Mouse (Mus musculus) c-Kit-positive CD71-positive TER-119-positive erythroid progenitor cells, embryonic 14.5 days (primary cell): ENCODE measurements around the gene Ndufs7.
"Not testable (repeated sequence)": the region's sequence is repeated elsewhere in the genome, so short reads cannot be mapped to it uniquely, and the experiment has no call there.

ENCODE experiments used
- DNase-seq: peaks from one replicate; pipeline ENCODE4 v3.0.0-alpha.2; 2013; ENCODE audit warnings: low spot score

Ndufs7 gene

DNA sequence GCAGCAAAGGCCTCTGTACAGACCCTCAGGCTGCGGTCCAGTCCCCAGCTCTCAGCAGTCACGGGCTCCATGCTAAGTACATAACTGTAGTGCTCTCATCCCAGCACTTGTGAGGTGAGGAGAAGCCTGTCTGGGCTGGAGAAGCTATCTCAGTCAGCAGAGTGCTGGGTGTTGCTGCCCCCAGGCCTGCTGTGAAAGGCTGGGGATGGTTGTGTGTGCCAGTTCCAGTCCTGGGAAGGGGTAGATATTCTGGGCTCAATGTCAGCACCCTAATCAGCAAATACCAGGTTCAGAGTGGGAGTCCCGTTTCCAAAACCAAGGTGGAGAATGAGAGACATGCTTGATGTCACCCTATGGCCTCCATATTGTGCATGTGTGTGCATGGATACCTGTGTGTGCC, 6.3 kb upstream of the Ndufs7 start:
- no peak for DNase-seq

DNA sequence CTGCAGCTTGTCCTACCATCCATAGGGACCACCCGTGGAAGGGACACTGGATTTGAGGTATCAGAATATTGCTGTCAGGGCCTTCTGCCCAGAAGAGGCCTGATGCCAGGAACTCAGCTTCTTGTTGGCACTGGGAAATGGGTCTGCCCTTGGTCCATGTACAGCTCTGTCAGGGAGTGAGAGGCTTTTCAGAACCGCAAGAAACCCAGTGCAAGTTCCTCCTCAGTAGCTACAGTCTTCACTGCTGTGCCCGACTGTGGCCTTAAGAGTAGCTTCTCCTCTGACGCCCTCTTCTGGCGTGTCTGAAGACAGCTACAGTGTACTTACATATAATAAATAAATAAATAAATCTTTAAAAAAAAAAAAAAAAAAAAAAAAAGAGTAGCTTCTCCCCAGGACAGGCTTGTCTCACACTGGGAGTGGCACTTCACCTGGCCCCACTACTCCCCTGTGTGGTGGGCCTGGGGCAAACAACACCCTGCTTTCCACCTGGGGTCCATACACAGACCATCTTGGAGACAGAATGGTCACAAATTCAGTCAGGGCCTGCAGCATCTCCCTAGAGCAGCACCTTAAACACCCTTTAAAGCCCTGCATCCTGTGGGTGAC, 4.0 kb upstream of the Ndufs7 start:
- no peak for DNase-seq

GRCm38 (mm10) chr10:80245600-80245999, 3.3 kb upstream of the Ndufs7 start:
- DNase-seq = peak; percentile 91

DNA sequence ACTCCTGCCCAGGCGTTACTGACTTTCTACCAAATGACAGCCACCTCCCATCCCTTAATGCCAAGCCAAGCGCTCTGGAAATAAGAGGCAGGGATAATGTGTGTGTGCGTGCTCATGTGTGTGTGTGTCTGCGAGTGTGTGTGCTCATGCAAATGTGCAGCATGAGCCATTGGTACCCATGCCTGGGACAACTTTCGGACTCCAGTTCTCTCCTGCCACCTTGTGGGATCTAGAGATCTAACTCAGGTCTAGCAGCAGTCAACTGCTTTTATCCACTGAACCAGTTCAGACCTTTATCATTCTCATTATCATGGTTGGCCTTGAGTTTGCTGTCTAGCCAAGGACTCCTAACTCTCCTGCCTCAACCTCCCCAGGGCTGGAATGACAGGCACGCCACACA, 1.1 kb upstream of the Ndufs7 start:
- DNase-seq = no peak

GRCm38 (mm10) chr10:80248437-80248836, 484 bp upstream of the Ndufs7 start:
- not testable (repeated sequence) for DNase-seq

GRCm38 (mm10) chr10:80250059-80250458, 1.1 kb downstream of the Ndufs7 start:
- DNase-seq = no peak

DNA sequence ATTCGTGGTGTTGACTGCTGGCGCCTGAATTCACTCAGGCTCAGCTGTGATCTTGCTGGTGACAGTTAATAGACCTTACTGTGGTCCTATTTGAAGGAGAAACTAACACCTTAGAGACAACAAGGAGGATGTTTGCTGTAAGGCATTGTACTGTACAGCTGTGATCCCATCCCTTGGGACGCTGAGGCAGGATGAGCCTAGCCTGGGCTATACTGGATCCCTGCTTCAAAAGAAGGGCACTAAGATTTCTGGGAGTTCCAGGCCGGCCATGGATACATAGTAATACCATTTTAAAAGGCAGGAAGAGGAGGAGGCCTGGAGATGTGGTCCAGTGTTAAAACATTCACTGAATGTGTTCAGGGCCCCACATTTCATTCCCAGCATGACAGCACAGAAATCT, 1.7 kb downstream of the Ndufs7 start:
- no peak for DNase-seq

DNA sequence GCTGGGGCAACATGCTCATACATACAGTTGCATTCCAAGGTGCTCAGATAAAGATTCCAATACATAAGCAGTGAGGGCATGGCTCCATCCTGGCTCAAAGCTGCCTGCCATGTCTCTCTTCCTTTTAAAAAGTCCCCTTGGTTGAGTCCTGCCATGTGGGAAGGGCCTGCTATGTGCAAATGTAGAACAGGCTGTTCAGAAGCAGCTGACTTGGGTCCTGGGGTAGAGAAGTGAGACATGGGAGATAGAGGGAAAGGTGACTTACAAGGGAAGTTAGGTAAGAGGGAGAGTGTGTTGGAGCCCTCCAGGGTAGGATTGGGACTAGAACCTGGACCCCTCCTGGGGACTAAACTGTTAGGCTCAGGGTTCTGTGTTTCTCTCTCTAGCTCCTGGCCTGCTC, 3.1 kb downstream of the Ndufs7 start:
- DNase-seq = no peak

DNA sequence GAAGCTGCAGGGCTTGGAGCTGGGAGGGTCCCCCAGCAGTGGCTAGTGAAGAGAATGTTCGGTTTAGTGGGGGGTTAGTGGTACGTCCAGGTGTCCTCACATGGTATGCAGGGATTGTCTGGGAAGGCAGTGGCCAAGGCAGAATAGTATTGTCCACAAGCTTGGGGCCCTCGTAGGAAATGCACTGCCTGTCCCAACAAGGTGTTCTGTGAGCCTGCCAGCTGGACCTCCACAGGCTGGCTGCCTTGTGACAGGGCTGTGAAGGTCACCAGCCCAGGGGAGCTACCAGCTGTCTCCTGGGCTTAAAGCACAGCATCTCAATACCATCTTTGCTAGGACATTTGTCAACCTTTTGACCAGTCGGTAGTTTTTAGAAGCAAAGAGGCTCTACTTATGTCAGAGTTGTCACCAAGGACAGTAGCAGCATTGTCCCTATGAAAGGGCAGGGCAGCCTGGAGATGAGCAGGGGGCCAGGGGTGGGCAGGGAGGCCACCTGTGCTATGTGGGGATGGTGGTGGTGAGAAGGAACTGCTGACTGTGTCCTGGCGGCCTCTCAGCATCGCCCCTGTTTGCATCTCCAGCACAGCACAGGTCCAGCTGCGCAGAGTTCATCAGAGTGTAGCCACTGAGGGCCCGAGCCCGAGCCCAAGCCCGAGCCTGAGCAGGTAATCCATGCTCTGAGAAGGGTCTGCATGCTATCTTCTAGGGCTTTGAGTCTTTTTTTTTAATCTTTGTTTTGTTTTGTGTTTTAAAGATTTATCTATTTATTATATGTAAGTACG, 3.8 kb downstream of the Ndufs7 start:
- no peak for DNase-seq

- DNase-seq = no peak
These were observed 4.6 kb downstream of the Ndufs7 start for GRCm38 (mm10) chr10:80253551-80253950.

- DNase-seq = no peak
These were observed 5.7 kb downstream of the Ndufs7 start for GRCm38 (mm10) chr10:80254331-80255297.

GRCm38 (mm10) chr10:80255881-80256535, 7.1 kb downstream of the Ndufs7 start:
- DNase-seq = no peak

DNA sequence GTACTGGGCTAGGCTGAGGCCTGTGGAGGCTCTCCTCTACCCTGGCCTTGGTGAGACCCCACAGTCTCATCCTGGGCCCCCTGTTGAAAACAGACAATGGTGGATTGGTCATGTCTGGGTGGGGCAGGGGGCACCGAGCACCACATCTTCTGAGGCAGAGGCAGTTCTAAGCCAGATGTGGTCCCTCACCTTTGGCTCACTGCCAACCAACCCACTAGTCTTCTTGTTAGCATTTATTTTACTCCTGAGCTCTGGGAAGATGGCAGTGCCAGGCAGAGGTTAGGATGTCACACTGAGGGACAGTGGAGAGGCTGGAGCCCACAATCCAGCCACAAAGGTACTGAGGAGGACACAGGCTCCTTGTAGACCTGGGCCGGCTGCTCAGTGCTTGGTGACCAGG, 9.0 kb downstream of the Ndufs7 start:
- DNase-seq = no peak

DNA sequence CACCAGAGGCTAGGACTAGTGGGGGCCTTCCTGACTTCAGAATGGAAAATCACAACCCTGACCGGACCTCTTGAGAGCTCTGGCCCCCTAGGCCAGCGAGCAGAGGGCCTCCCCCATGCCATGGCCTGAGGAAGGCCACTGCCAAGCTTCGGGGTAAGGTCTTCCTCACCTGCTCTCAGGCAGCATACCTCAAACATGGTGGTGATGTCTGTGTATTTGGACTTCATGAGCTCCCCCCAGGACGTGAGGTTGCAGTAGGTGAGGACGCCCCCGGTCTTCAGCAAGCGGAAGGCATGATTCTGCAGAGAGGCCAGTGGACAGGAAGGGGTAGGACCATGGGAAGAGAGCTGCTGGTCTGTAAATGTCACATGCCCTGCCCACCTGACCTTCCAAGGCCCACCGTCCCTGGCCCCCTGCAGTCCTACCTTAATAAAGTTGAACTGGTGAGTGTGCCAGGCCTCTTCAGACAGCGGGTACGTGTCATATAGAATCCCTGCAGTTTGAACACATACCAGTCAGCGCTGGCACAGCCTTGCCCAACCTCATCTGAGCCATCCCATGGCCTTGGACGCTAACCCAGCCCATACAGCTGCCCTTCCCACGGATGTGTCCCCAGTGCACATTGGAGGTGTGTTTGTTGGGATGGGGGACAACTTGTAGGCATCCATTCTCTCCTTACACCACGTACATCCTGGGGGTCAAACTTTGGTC, 10.0 kb downstream of the Ndufs7 start:
- DNase-seq = no peak

DNA sequence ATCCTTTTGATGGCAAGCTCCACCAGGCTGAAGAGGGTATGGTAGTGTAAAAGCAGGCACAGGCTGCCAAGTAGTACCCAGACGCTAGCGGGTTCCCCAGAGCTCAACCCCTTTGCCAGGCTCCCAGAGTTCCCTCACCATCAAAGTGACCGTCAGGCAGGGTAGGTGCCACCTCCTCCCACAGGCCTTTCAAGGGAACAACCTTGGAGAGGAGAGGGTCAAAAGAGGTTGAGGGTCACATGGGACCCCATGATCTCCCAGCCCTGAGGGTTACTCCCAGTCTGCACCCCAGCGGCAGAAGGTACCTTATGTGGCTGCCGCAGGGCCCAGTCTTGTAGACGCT, 10.5 kb downstream of the Ndufs7 start:
- no peak for DNase-seq

- DNase-seq = no peak
These were observed 11.1 kb downstream of the Ndufs7 start for GRCm38 (mm10) chr10:80259861-80260641.

DNA sequence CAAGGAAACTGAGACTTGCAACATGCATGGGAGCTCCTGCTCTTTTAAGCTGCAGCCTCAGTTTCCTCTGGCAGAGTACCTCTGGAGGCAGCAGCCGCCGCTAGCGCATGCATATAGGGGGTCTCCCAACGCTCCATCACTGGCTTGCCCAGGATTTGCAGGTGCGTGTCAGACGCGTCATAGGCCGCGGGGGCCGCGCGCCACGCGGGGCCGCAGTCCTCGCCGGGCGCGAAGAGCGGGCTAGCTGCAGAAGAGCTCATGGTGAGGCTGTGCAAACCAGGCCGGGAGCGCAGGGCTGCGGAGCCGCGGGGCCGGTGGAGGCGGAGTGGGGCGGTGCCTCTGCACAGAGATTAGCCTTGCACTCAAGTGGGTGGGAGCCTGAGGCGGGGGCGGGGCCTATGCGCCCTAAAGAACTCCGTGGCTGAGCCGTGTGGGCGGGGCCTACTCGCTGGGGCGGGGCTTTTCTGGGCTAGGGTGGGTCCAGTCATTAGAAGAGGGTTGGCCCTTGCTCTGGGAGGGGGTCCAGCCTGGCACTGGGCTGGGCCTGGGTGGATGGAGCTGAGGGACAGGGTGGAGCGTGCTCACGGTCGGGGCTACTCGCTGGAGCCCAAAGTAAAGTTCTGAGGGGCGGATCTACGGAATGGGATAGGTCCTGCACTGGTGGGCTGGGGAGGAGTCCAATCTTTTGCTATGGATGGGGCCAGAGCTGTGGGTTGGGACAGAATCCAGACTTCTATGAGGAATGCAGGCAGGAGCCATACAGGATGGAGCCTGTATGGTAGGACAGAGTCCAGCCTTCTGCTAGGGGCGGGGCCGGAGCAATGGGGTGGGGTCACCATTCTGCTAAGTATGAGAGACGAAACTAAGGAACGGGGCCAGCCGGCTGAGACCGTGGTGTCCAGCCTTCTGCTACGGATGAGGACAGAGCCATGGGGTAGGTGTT, 12.0 kb downstream of the Ndufs7 start, which contains the start of the genes Gamt and Dazap1:
Gene Gamt, minus strand, starts transcription at position 371 of the 943 bp plus-strand sequence.
Gene Dazap1, plus strand, starts transcription at position 845 of the 943 bp plus-strand sequence.
- DNase-seq = peak; percentile 97

DNA sequence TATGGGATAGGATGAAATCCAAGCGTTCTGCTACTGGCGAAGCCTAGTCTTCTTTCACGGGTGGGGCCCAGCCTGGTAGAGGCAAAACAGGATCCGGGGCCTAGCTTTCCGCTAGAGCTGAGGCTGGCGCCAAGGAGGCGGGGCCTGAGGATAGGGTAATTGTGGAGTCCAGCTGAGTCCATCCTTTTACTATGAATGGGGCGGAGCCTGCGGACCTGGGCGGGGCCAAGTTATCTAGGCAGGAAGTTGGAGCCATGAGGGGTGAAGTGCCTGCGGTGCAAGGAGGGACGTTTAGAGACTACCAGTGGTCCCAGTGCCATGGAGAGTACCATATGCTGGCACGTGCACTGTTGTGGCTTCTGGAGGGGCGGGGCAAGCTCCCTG, 12.7 kb downstream of the Ndufs7 start:
- peak; percentile 95 for DNase-seq

DNA sequence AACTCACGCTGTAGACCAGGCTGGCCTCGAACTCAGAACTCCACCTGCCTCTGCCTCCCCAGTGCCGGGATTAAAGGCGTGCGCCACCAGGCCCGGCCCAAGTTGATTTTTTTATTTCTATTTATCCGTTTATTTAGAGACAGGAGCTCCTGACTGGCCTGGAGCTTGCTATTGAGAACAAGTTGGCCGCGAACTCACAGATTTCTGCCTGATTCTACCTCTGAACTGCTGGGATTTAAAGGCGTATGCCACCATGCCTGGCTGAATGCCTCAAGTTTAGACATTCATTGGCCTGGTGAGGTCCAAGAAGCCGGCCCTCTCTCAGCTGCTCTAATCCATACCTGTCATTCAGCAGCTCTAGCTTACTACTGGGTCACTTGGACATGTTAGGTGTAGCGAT, 13.2 kb downstream of the Ndufs7 start:
- DNase-seq = no peak
